Mouse (Mus musculus) ES-CJ7 (cell line): ENCODE data around the gene Olfr1381.
"Not testable (repeated sequence)": the region's sequence is repeated elsewhere in the genome, so short reads cannot be mapped to it uniquely, and the experiment has no call there.

ENCODE experiments used
- DNase-seq: peaks from one replicate; pipeline ENCODE4 v3.0.0; 2011; ENCODE audit warnings: low read depth, low spot score

The Olfr1381 gene

GRCm38 (mm10) chr11:49543149-49543548 lies at the start of gene Olfr1381:
Olfr1381 (plus strand) TSS chr11:49543449.
- not testable (repeated sequence) for DNase-seq

GRCm38 (mm10) chr11:49518086-49518485 lies 25.2 kb upstream of the Olfr1381 start:
- no peak for DNase-seq

GRCm38 (mm10) chr11:49519348-49519747 lies 23.9 kb upstream of the Olfr1381 start, which contains the start of gene Olfr1383:
Olfr1383 (plus strand) TSS chr11:49519648.
- DNase-seq = no peak

GRCm38 (mm10) chr11:49527947-49528346 lies 15.3 kb upstream of the Olfr1381 start, which contains the start of gene Olfr1382:
Olfr1382 (plus strand) TSS chr11:49528247.
- no peak for DNase-seq

- no peak for DNase-seq
These were observed 10.5 kb upstream of the Olfr1381 start for GRCm38 (mm10) chr11:49532761-49533160.

GRCm38 (mm10) chr11:49536631-49537030 lies 6.6 kb upstream of the Olfr1381 start:
- DNase-seq = peak; percentile 41

GRCm38 (mm10) chr11:49554033-49554432 lies 10.8 kb downstream of the Olfr1381 start:
- peak; percentile 28 for DNase-seq

- DNase-seq = peak; percentile 17
These were observed 13.3 kb downstream of the Olfr1381 start, which contains the start of gene Olfr1380 for GRCm38 (mm10) chr11:49556578-49556977. Olfr1380 (plus strand) TSS chr11:49556878.

GRCm38 (mm10) chr11:49575054-49575453 lies 31.8 kb downstream of the Olfr1381 start:
- peak; percentile 47 for DNase-seq

GRCm38 (mm10) chr11:49580452-49580851 lies 37.2 kb downstream of the Olfr1381 start:
- DNase-seq = not testable (repeated sequence)

- DNase-seq = no peak
These were observed 47.0 kb downstream of the Olfr1381 start for GRCm38 (mm10) chr11:49590213-49590612.

GRCm38 (mm10) chr11:49597149-49597548 lies 53.9 kb downstream of the Olfr1381 start:
- DNase-seq = not testable (repeated sequence)
